Mouse (Mus musculus): ENCODE results near the gene Myl4. TPM values are rescaled to one million over a fixed set of nuclear protein-coding genes. Genes with fewer than 3 reads are reported as not detected.
"Not testable (repeated sequence)": the region's sequence is repeated elsewhere in the genome, so short reads cannot be mapped to it uniquely, and the experiment has no call there.

Gene Myl4
- total RNA-seq (2021) = 100 to 1,000 TPM; 280 to 698 TPM
- long read RNA-seq, experiment 1, transcript Myl4-202 (7 exons, 900 nt) = major isoform, 116 of 182 reads
- long read RNA-seq, experiment 1, partial matches to known transcripts = 48 of 182 reads
- long read RNA-seq, experiment 1, other reads (novel, unspliced or antisense) = 17 of 182 reads
- long read RNA-seq, experiment 2, transcript Myl4-202 (7 exons, 900 nt) = major isoform, 170 of 376 reads
- long read RNA-seq, experiment 2, partial matches to known transcripts = 188 of 376 reads
- long read RNA-seq, experiment 2, other reads (novel, unspliced or antisense) = 16 of 376 reads

DNA sequence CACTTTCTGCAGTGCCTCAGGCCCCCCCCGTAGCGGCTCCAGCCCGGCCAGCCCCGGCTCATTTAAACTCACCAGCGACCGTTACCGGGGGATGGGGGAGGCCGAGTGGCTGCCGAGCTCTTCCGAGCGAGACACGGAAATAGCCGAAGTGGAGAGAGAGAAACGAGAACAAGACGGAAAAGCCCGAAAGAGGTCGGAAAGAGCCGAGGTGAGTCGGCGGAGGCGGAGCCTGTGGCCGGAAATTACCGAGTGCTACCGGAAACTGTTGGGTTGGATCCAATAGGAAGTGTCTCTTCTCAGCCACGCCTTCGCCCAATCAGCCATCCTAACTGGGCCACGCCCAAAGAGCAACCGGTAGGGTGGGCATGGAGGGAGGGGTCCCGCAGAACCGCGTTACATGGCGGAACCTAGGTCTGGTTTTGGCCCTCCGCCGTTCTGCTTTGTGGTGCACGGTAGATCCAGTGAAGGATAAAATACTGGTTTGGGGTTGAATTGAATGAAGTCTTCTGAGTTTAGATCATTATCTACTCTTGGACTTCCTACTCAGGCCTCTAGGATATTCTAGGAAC, at the start of gene Myl4, which contains the start of gene Cdc27:
Myl4 (plus strand) TSS at position 258 of the 569 bp plus-strand sequence.
Cdc27 (minus strand) TSS at position 215 of the 569 bp plus-strand sequence.
- DNase-seq = peak; percentile 99
- intact Hi-C loops (cut with DNase I) = no loop called here

DNA sequence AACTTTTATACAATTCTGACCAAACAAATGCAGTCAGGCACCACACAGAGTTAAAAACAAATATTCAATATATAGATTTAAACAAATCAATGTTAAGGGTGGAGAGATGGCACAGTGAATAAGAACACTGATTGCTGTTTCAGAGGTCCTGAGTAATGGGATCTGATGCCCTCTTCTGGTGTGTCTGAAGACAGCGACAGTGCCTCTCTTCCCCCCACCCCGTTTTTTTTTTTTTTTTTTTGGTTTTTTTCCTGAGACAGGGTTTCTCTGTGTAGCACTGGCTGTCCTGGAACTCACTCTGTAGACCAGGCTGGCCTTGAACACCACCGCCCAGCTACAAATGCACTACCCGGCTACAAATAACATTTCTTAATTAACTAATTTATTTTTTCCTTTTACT, 42.0 kb upstream of the Myl4 start:
- intact Hi-C loops (cut with DNase I) = no loop called here
- DNase-seq = no peak

GRCm38 (mm10) chr11:104510606-104511005, 39.9 kb upstream of the Myl4 start:
- intact Hi-C loops (cut with DNase I) = no loop called here
- peak; percentile 10 to 54 for DNase-seq

DNA sequence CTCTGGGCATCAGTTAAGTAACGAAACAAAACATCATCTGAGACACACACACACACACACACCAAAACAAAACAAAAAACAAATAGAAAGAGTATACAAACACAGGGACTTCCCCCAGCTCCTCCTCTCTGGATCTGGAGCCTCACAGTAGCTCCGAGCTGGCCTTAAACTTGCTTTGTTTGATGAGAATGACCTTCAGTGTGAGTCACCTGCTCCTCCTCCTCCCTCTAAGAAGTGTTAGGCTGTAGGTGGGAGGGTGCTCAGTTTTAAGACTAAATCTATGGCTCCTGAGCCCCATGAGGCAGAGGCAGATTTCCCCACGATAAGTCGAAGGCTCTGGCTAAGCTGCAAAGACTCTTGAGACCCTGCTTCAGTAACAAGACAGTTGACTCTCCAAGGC, 38.0 kb upstream of the Myl4 start:
- DNase-seq = no peak
- intact Hi-C loops (cut with DNase I) = no loop called here

- DNase-seq = no peak
- intact Hi-C loops (cut with DNase I) = no loop called here
Observed at GRCm38 (mm10) chr11:104525935-104526334, 24.5 kb upstream of the Myl4 start.

DNA sequence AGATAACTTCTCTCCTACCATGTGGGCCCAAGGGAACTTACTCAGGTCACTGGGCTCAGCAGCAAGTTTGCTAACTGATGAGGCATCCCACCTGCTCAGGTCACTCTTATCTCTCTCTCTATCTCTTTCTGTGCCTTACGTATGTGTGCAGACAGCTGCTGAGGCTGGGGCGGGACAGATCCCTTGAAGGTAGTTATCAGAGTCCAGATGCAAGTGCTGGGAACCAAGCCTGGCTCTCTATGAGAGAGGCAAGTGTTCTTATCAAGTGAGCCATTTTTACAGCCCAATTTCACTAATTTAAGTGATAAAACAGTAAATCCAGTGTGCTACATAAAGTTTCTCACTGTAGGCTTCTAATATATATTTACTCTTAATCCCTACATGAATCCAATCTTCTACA, 13.6 kb upstream of the Myl4 start:
- intact Hi-C loops (cut with DNase I) = no loop called here

DNA sequence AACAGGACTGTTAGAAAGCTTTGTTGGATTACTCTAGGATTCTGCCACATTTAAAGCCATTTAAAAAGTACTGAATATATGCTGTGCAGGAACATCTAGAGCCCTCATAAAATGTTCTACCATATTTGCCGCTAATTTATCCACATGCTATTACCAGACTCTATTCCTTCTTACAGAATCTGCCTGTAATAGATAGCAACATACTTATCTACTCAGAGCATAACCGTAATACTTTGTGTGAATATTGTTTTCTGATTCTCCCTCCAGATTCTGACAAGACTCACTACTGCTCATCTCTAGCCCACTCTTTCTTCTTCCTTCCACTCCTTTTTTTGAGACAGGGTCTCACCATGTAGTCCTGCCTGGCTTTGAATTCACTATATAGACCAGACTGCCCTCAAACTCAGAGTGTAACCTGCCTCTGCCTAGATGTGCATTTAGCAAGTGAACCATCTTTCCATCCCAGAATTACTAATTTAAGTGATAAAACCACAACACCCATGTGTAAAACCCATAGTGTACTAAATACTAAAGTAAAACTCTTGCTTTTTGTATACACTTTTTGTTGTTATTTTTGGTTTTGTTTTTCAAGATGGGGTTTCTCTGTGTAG, 12.4 kb upstream of the Myl4 start:
- DNase-seq = no peak
- intact Hi-C loops (cut with DNase I) = no loop called here

More for the DNA sequence above, 13.6 kb upstream of the Myl4 start:
- no peak for DNase-seq

DNA sequence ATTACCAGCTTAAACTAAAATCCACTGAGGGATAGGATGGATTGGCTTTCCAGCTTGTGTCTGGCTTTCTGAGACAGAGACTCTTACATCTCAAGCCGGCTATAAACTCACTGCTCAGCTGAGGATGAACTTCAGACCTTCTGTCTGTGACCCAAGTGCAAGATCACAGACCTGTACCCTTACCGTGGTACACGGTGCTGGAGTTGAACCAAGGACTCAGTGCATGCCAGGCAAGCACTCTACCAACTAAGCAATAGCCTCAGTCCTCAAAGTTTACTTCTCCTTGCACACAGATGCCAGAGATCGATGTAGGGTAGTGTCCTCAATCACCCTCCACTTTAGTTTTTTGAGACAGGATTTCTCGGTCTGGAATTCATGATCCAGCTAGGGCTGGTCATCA, 10.7 kb upstream of the Myl4 start:
- intact Hi-C loops (cut with DNase I) = no loop called here
- no peak for DNase-seq

GRCm38 (mm10) chr11:104543337-104543736, 7.1 kb upstream of the Myl4 start:
- intact Hi-C loops (cut with DNase I); DNase-seq: not testable (repeated sequence)

GRCm38 (mm10) chr11:104544507-104544906, 6.0 kb upstream of the Myl4 start:
- DNase-seq = no peak
- intact Hi-C loops (cut with DNase I) = no loop called here

DNA sequence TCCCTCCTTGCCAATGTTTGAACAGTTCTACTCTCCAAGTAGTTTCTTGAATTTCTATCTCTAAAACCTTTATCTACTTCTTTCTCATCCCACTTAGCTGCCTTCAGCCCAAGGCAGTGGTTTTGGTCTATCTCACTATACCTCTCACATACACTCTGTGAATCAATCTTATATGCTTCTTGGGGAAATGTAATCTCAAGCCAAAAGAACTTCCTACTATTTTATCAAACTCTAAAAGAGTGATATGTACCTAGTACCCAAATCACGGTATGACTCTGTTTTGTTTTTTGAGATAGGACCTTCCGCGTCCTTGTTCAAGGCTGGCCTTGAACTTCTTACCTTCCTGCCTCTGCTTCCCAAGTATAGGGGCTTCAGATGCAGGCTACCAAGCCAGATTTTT, 3.0 kb upstream of the Myl4 start:
- intact Hi-C loops (cut with DNase I) = no loop called here

GRCm38 (mm10) chr11:104549438-104550405, 741 bp upstream of the Myl4 start:
- intact Hi-C loops (cut with DNase I) = no loop called here
- peak in 1 of 2 experiments; percentile 89 for DNase-seq

More for the DNA sequence above, 3.0 kb upstream of the Myl4 start:
- DNase-seq = no peak

DNA sequence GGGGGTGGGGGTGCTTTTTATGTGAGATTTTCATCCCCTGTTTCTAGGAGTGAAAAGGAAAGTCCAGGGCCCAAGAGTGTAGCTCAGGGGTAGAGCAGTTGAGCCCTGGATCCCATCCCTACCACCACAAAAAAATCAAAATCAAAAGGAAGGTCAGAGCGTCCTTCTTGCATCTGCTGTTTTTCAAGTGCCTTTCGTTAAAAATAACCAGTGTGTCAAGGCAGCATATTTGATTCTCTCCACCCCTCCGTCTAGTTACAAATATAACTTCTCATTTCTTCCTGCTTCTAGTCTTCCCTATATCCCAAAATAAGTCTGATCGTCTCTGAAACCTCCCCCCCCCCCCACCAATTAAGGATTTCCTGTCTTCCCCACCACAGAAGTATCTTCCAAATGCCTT, 7.6 kb downstream of the Myl4 start:
- DNase-seq = no peak
- intact Hi-C loops (cut with DNase I) = no loop called here

DNA sequence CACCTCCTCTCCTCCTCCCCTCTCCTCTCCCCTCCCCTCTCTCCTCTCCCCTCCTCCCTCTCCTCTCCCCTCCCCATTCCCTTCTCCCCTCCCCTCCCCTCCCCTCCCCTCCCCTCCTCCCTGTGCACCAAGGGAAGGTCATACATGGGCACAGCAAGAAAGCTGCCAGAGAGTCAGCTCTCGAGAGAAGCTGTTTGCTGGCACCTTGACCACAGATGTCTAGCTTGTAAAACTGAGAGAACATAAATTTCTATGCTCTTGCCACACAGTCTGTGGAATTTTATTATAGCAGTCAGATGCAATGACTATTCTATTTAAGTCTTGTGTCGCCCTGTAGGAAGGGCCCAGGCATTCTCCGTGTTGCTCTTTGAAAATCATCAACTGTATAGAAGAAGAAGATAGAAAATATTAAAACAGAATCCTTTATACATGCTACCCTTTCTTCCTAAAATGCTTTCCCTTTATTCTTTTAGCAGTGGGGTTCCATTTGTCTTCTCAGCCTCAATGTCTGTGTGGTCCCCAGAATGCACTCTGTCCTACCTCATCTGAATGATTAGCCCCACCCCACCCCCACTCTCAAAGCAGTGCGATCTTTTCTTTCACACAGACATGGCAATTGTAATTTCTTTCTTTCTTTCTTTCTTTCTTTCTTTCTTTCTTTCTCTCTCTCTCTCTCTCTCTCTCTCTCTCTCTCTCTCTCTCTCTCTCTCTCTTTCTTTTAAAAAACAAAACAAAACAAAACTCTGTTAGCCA, 8.4 kb downstream of the Myl4 start:
- DNase-seq = peak in 1 of 2 experiments; percentile 36
- intact Hi-C loops (cut with DNase I) = no loop called here

- DNase-seq = no peak
- intact Hi-C loops (cut with DNase I) = no loop called here
Observed at GRCm38 (mm10) chr11:104560971-104561370, 10.5 kb downstream of the Myl4 start.

DNA sequence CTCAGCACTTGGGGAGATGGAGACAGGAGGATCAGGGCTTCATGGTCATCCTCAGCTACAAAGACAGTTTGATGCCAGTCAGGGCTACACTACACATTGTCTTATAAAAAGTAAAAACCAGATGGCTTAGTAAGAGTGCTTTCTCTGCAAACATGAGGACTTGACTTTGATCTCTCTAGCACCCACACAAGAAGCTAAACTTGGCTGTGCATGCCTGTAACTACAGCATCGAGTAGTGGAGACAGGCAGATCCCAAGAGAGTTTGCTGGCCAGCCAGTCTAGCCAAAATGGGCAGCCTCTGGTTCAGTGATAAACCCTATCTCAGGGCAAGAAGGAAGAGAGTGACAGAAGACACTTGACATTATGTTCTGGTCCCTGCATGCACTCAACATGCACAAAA, 13.0 kb downstream of the Myl4 start:
- intact Hi-C loops (cut with DNase I) = no loop called here
- DNase-seq = no peak

- no peak for DNase-seq
- intact Hi-C loops (cut with DNase I) = no loop called here
Observed at GRCm38 (mm10) chr11:104565172-104565571, 14.7 kb downstream of the Myl4 start.

DNA sequence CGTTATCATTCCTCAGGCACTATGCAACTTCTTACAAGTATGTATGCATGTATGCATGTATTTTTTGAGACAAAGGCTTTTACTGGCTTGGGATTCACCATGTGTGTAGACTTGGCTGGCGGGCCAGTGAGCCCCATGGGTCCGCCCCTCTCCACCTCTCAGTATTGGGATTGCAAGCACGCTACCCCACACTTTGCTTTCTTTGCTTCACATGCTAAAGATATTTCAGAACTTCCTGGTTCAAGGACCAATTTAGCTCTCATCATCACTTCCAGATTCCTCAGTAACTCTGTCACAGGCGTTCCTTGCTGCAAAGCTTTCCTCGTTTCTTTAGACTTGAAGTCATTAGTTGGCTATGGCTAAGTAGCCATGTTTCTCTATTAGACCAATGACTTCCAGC, 15.6 kb downstream of the Myl4 start:
- intact Hi-C loops (cut with DNase I) = no loop called here
- no peak for DNase-seq

DNA sequence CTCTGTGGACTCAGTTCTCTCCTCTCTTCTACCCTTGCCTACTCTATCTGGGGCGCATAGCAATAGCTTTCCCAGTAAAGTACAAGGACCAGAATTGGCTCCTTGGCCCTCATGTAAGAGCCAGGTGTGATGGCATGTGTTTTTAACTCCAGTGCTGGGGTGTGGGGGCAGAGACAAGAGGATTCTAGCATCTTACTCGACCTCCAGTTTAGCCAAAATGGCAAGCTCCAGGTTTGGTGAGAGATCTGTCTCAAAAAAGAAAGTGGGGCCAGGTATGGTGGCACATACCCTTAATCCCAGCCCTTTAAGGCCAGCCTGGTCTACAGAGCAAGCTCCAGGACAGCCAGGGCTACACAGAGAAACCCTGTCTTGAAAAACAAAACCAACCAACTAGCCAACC, 16.3 kb downstream of the Myl4 start:
- intact Hi-C loops (cut with DNase I) = no loop called here

DNA sequence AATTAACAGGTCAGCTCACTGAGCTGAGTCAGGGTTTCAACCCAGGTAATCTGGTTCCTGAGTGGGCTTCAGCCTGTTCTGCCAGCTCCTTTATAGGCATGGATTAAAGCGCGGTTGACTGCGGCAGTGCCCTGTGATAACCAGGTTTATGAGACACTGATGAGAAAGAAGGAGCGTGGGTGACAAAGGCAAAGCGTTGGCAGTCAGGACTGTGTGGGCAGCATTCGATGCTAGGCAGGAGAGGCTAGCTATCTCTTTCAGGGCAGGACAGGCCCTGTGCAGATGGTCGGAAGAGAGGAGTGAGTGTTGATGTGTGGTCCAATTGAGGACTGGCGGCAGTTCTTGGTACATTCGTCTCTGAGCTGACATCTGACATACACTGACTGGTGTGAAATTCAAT, 17.3 kb downstream of the Myl4 start:
- intact Hi-C loops (cut with DNase I) = no loop called here
- DNase-seq = no peak

More for the DNA sequence above, 16.3 kb downstream of the Myl4 start:
- no peak for DNase-seq

Measured in heart, postnatal 14 days (tissue).